Mouse (Mus musculus) heart, embryonic 14.5 days (tissue): ENCODE results near the gene Paf1. TPM values are rescaled to one million over a fixed set of nuclear protein-coding genes. Genes with fewer than 3 reads are reported as not detected.

Experiments used
- ATAC-seq: fragments of 200-750 bp; cut with Nextera tagmentation; 2 replicates; pipeline ENCODE4 v1.8.0; 2017; ENCODE audit warnings: low read depth, moderate TSS enrichment; ENCODE audit not compliant: insufficient number of reproducible peaks, insufficient read depth, low FRiP score
- H3K27ac ChIP-seq, 2 experiments: fragments of 200-500 bp in 1 of 2; fragments of 300-500 bp in 1 of 2; sonication (generic) in 1 of 2; replicated peaks in 1 of 2; 2 replicates each; pipeline ENCODE4 v1.5.1; 2012 to 2014; ENCODE audit warnings: low read depth in 2 of 2, low read length in 2 of 2, control low read depth in 1 of 2, mild to moderate bottlenecking in 1 of 2, mixed read lengths in 1 of 2; ENCODE audit not compliant: control insufficient read depth in 1 of 2, insufficient read depth in 1 of 2
- H3K27me3 ChIP-seq: fragments of 300-500 bp; sonication (generic); 2 replicates; pipeline ENCODE4 v1.6.1; 2014; ENCODE audit warnings: mild to moderate bottlenecking, low read length, control low read depth; ENCODE audit not compliant: control insufficient read depth, insufficient read depth
- H3K36me3 ChIP-seq: fragments of 300-500 bp; sonication (generic); 2 replicates; pipeline ENCODE4 v1.6.1; 2014; ENCODE audit warnings: mild to moderate bottlenecking, control low read depth, low read length, mixed read lengths; ENCODE audit not compliant: control insufficient read depth, insufficient read depth
- H3K4me1 ChIP-seq, 2 experiments: fragments of 200-500 bp in 1 of 2; fragments of 300-500 bp in 1 of 2; sonication (generic) in 1 of 2; 2 replicates each; pipeline ENCODE4 v1.6.1; 2012 to 2014; ENCODE audit warnings: low read length in 2 of 2, control low read depth in 1 of 2, mixed read lengths in 1 of 2; ENCODE audit not compliant: control insufficient read depth in 2 of 2, insufficient read depth in 2 of 2
- H3K4me2 ChIP-seq: fragments of 300-500 bp; sonication (generic); 2 replicates; pipeline ENCODE4 v1.6.1; 2014; ENCODE audit warnings: mild to moderate bottlenecking, low read length
- H3K4me3 ChIP-seq, 2 experiments: fragments of 200-500 bp in 1 of 2; fragments of 300-500 bp in 1 of 2; sonication (generic) in 1 of 2; 2 replicates each; pipeline ENCODE4 v1.5.1; 2012 to 2014; ENCODE audit warnings: low read length in 2 of 2, mild to moderate bottlenecking in 2 of 2, control low read depth in 1 of 2, low read depth in 1 of 2, moderate library complexity in 1 of 2; ENCODE audit not compliant: control insufficient read depth in 1 of 2, insufficient read depth in 1 of 2
- H3K9ac ChIP-seq: fragments of 300-500 bp; sonication (generic); 2 replicates; pipeline ENCODE4 v1.6.1; 2014; ENCODE audit warnings: mild to moderate bottlenecking, low read length
- H3K9me3 ChIP-seq: fragments of 300-500 bp; sonication (generic); 2 replicates; pipeline ENCODE4 v1.6.1; 2016; ENCODE audit warnings: low read length, control low read depth; ENCODE audit not compliant: control insufficient read depth
- WGBS: fragments of 180-500 bp; shearing (Covaris S2); extraction: QIAGEN DNeasy Blood & Tissue Kit; methylation state at CpG from one replicate; pipeline ENCODE4 v1.1.7; 2014; 5-methylcytosine and 5-hydroxymethylcytosine counted together
- polyA plus RNA-seq: library from polyadenylated mRNA; unstranded; fragments of >200 nt; fragmentation: Nextera tagmentation; extraction: Ambion mirVana; gene quantifications from 2 replicates; pipeline ENCODE4 v1.2.1, GENCODE M21; 2014

Gene Paf1
- polyA plus RNA-seq, 1 experiment from 2014 or later = 62.5 TPM

- Histone ChIP-seq H3K4me2 (no peak overlapping the region), H3K36me3 (no peaks in the 10 kb centered on the region), H3K4me3 (no peak overlapping the region), H3K4me1 (0 out of 4 replicates have a peak, but pooled peaks cover 0 to 2% of the 10 kb centered on the region in 2 experiments), H3K9me3 (no peaks in the 10 kb centered on the region), H3K27ac (peak overlapping the region in 1 of 2 experiments; percentile 44; a peak in 1 of 4 replicates), H3K27me3 (peaks cover 3% of the 10 kb centered on the region; the same call in 1 of the 2 replicates), H3K9ac (no peak overlapping the region)
- ATAC-seq = no peak
- 45% methylated on average over 2 of the region's 2 CpGs for WGBS
Observed at GRCm38 (mm10) chr7:28440739-28441138, 48.0 kb downstream of the Paf1 start.

- no peak for ATAC-seq
- no peaks in the 10 kb centered on the region for H3K36me3 ChIP-seq
- H3K27ac ChIP-seq = peak overlapping the region; percentile 30 to 39; a peak in 2 of 4 replicates
- H3K4me1 ChIP-seq = 0 out of 4 replicates have a peak, but pooled peaks cover 0 to 2% of the 10 kb centered on the region in 2 experiments
- H3K9ac ChIP-seq = no peak overlapping the region
- H3K4me3 ChIP-seq = no peak overlapping the region
- H3K9me3 ChIP-seq = no peaks in the 10 kb centered on the region
- 81% methylated on average over 13 of the region's 14 CpGs for WGBS
- H3K27me3 ChIP-seq = peaks cover 3% of the 10 kb centered on the region; the same call in 1 of the 2 replicates
- no peak overlapping the region for H3K4me2 ChIP-seq
Observed at GRCm38 (mm10) chr7:28441776-28442485, 49.2 kb downstream of the Paf1 start.

- Histone ChIP-seq H3K9ac (no peak overlapping the region), H3K27ac (no peak overlapping the region), H3K4me1 (peaks cover 0 to 6% of the 10 kb centered on the region in 2 experiments; a peak in 2 of 4 replicates), H3K4me2 (no peak overlapping the region), H3K9me3 (no peaks in the 10 kb centered on the region), H3K36me3 (no peaks in the 10 kb centered on the region), H3K27me3 (peaks cover 3% of the 10 kb centered on the region; the same call in 1 of the 2 replicates), H3K4me3 (no peak overlapping the region)
- WGBS = 38% methylated on average over 4 of the region's 4 CpGs
- ATAC-seq = peak; percentile 26; the same call in 1 of the 2 replicates
Observed at GRCm38 (mm10) chr7:28442688-28443087, 49.9 kb downstream of the Paf1 start.

GRCm38 (mm10) chr7:28444344-28444974, 51.7 kb downstream of the Paf1 start:
- Histone ChIP-seq H3K36me3 (no peaks in the 10 kb centered on the region), H3K27me3 (peaks cover 3% of the 10 kb centered on the region; the same call in 1 of the 2 replicates), H3K9ac (no peak overlapping the region), H3K4me3 (no peak overlapping the region), H3K4me2 (no peak overlapping the region), H3K27ac (no peak overlapping the region), H3K4me1 (peaks cover 0 to 6% of the 10 kb centered on the region in 2 experiments; a peak in 2 of 4 replicates), H3K9me3 (no peaks in the 10 kb centered on the region)
- no peak for ATAC-seq
- WGBS = 77% methylated on average over 13 of the region's 13 CpGs

GRCm38 (mm10) chr7:28446446-28446845, 53.7 kb downstream of the Paf1 start:
- H3K27ac ChIP-seq = no peak overlapping the region
- H3K4me2 ChIP-seq = no peak overlapping the region
- H3K36me3 ChIP-seq = no peaks in the 10 kb centered on the region
- H3K9me3 ChIP-seq = no peaks in the 10 kb centered on the region
- no peak overlapping the region for H3K4me3 ChIP-seq
- WGBS = 9% methylated on average over 12 of the region's 12 CpGs
- peaks cover 0 to 6% of the 10 kb centered on the region in 2 experiments; a peak in 2 of 4 replicates for H3K4me1 ChIP-seq
- peaks cover 3% of the 10 kb centered on the region; the same call in 1 of the 2 replicates for H3K27me3 ChIP-seq
- no peak overlapping the region for H3K9ac ChIP-seq
- no peak for ATAC-seq

GRCm38 (mm10) chr7:28447101-28447830, 54.5 kb downstream of the Paf1 start:
- Histone ChIP-seq H3K27ac (no peak overlapping the region), H3K27me3 (peaks cover 3% of the 10 kb centered on the region; the same call in 1 of the 2 replicates), H3K9me3 (no peaks in the 10 kb centered on the region), H3K4me3 (no peak overlapping the region), H3K9ac (no peak overlapping the region), H3K4me2 (no peak overlapping the region), H3K4me1 (peaks cover 0 to 6% of the 10 kb centered on the region in 2 experiments; a peak in 2 of 4 replicates), H3K36me3 (no peaks in the 10 kb centered on the region)
- ATAC-seq = no peak
- 22% methylated on average over 12 of the region's 12 CpGs for WGBS
